Mouse (Mus musculus): ENCODE data around the gene Rab7. TPM values are rescaled to one million over a fixed set of nuclear protein-coding genes. Genes with fewer than 3 reads are reported as not detected.

Gene Rab7
- polyA plus RNA-seq, 1 experiment from 2014 or later: 194 TPM

Small RNAs within 50 kb of the gene (microRNA-seq; reads per million reads assigned to microRNA genes)
- gene Gm47286 (ENCODE audit: borderline number of aligned reads): not detected

Other genes with a start within 250 kb of the Rab7 start
- 9.9 and 11.7 TPM in 2 replicates for gene Rab43, start 233.1 kb downstream of the Rab7 start, polyA plus RNA-seq (2015; fragmentation: Nextera tagmentation; extraction: Ambion mirVana)
- gene Gm45140, start 209.5 kb downstream of the Rab7 start, polyA plus RNA-seq (2015; fragmentation: Nextera tagmentation; extraction: Ambion mirVana): 2.3 and 2.5 TPM in 2 replicates
- gene Isy1, start 206.5 kb downstream of the Rab7 start, polyA plus RNA-seq (2015; fragmentation: Nextera tagmentation; extraction: Ambion mirVana): 75.0 and 78.3 TPM in 2 replicates
- gene Cnbp, start 194.2 kb downstream of the Rab7 start, polyA plus RNA-seq (2015; fragmentation: Nextera tagmentation; extraction: Ambion mirVana): 1,228 and 1,268 TPM in 2 replicates
- 75.0 and 75.5 TPM in 2 replicates for gene Copg1, start 157.5 kb downstream of the Rab7 start, polyA plus RNA-seq (2015; fragmentation: Nextera tagmentation; extraction: Ambion mirVana)
- 49.3 and 50.0 TPM in 2 replicates for gene Hmces, start 131.3 kb downstream of the Rab7 start, polyA plus RNA-seq (2015; fragmentation: Nextera tagmentation; extraction: Ambion mirVana)
- gene H1fx, start 63.6 kb downstream of the Rab7 start, polyA plus RNA-seq (2015; fragmentation: Nextera tagmentation; extraction: Ambion mirVana): 15.7 and 26.5 TPM in 2 replicates
- gene Rpn1, start 39.2 kb upstream of the Rab7 start, polyA plus RNA-seq (2015; fragmentation: Nextera tagmentation; extraction: Ambion mirVana): 177 and 200 TPM in 2 replicates
- 1.6 and 1.8 TPM in 2 replicates for gene Gata2, start 148.6 kb upstream of the Rab7 start, polyA plus RNA-seq (2015; fragmentation: Nextera tagmentation; extraction: Ambion mirVana)
- not detected in 2 replicates for gene Dnajb8, start 177.0 kb upstream of the Rab7 start, polyA plus RNA-seq (2015; fragmentation: Nextera tagmentation; extraction: Ambion mirVana)